Mouse (Mus musculus): Measurements from ENCODE around the gene Abcc2.

- no peak for TF ChIP-seq CTCF (IDR thresholded peaks at IDR 0.05; ENCODE audit: low read depth)
- TF ChIP-seq EP300 (IDR thresholded peaks at IDR 0.05; ENCODE audit: low read depth), result no peak
Observed at GRCm38 (mm10) chr19:43843184-43843583, 61.2 kb downstream of the Abcc2 start.

Data from liver, embryonic 14.5 days (tissue).